Mouse (Mus musculus) MEL (cell line): ENCODE results near the gene Ank2.

Experiments used
- CTCF ChIP-seq, 3 experiments: IDR thresholded peaks in 2 of 3; conservative IDR thresholded peaks in 1 of 3; 2 replicates each; pipeline ENCODE4 v1.5.1; 2011 to 2012; ENCODE audit warnings: low read length in 3 of 3, low read depth in 2 of 3, mild to moderate bottlenecking in 2 of 3, improper control_type of control experiment in 1 of 3, inconsistent platforms in 1 of 3, mixed read lengths in 1 of 3, moderate library complexity in 1 of 3; ENCODE audit not compliant: control insufficient read depth in 1 of 3, insufficient read depth in 1 of 3, poor library complexity in 1 of 3, severe bottlenecking in 1 of 3
- HCFC1 ChIP-seq: IDR thresholded peaks from 2 replicates; pipeline ENCODE4 v1.6.1; 2012; ENCODE audit warnings: low read depth, mild to moderate bottlenecking, inconsistent platforms, low read length, improper control_type of control experiment, moderate library complexity
- JUND ChIP-seq: IDR thresholded peaks from 2 replicates; pipeline ENCODE4 v1.6.1; 2011; ENCODE audit warnings: low read depth, mild to moderate bottlenecking, improper control_type of control experiment, low read length
- MAFK ChIP-seq: IDR thresholded peaks from 2 replicates; pipeline ENCODE4 v1.6.1; 2011; ENCODE audit warnings: low read depth, mild to moderate bottlenecking, low read length, improper control_type of control experiment, borderline replicate concordance
- MAX ChIP-seq: IDR thresholded peaks from 2 replicates; pipeline ENCODE4 v1.6.1; 2011; ENCODE audit warnings: low read length, improper control_type of control experiment
- MAZ ChIP-seq: IDR thresholded peaks from 2 replicates; pipeline ENCODE4 v1.6.1; 2012; ENCODE audit warnings: low read depth, mild to moderate bottlenecking, inconsistent platforms, low read length, improper control_type of control experiment
- MEF2A ChIP-seq: IDR thresholded peaks from 2 replicates; pipeline ENCODE4 v1.6.1; 2014; ENCODE audit warnings: low read depth, mild to moderate bottlenecking, inconsistent platforms, low read length, improper control_type of control experiment; ENCODE audit not compliant: poor library complexity, insufficient replicate concordance, severe bottlenecking; ENCODE audit errors: extremely low read depth
- MXI1 ChIP-seq: IDR thresholded peaks from 2 replicates; pipeline ENCODE4 v1.6.1; 2011; ENCODE audit warnings: mild to moderate bottlenecking, low read depth, low read length, improper control_type of control experiment
- NRF1 ChIP-seq: IDR thresholded peaks from 2 replicates; pipeline ENCODE4 v1.6.1; 2014; ENCODE audit warnings: low read depth, mild to moderate bottlenecking, inconsistent platforms, low read length, improper control_type of control experiment, moderate library complexity; ENCODE audit not compliant: poor library complexity, insufficient read depth, severe bottlenecking
- POLR2A ChIP-seq, 2 experiments: IDR thresholded peaks; 2 replicates each; pipeline ENCODE4 v1.6.1; 2011 to 2012; ENCODE audit warnings: low read length in 2 of 2, mild to moderate bottlenecking in 2 of 2, control low read depth in 1 of 2, improper control_type of control experiment in 1 of 2, low read depth in 1 of 2, moderate library complexity in 1 of 2; ENCODE audit not compliant: control insufficient read depth in 1 of 2, insufficient read depth in 1 of 2, poor library complexity in 1 of 2
- TCF12 ChIP-seq: IDR thresholded peaks from 2 replicates; pipeline ENCODE4 v1.6.1; 2014; ENCODE audit warnings: low read depth, mild to moderate bottlenecking, inconsistent platforms, low read length, improper control_type of control experiment, moderate library complexity
- USF2 ChIP-seq, 2 experiments: IDR thresholded peaks; 2 replicates each; pipeline ENCODE4 v1.6.1; 2011 to 2012; ENCODE audit warnings: improper control_type of control experiment in 2 of 2, low read length in 2 of 2, borderline replicate concordance in 1 of 2, inconsistent platforms in 1 of 2, low read depth in 1 of 2, mild to moderate bottlenecking in 1 of 2; ENCODE audit not compliant: insufficient read depth in 1 of 2
- ZMIZ1 ChIP-seq: IDR thresholded peaks from 2 replicates; pipeline ENCODE4 v1.6.1; 2012; ENCODE audit warnings: low read depth, mild to moderate bottlenecking, inconsistent platforms, low read length, improper control_type of control experiment, moderate library complexity

DNA sequence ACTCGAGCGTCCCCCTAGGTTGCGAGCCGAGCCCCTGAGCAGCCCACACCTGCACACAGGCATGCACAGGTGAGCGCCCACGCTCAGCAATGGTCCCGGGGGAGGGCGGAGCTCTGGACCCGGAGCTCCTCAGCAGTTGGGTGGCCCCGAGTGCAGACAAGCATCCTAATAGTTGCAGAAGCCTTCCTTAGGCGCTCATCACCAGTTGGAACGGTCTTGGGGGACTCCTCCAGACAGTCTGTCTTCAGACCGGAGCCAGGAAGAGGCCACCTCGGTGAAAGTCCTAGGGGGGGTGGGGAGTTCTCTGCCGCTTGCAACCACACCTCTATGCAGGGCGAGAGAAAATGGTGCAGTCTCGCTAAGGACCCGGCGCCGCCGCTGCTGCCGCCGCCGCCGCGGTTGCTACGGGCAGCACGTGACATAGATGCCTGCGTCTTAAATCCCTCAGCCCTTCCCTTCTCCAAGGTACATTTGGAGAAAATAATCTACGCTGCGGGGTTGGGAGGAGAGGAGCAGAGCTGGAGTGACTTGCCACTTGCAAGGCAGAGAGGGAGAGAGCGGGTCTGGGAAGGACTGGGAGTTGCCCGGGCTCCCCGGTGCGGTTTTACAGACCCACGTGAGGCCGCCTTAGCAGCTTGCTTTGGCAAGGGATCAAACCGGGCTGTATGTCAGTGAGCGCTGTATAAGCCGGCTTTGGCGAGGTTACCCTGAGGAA, 337.0 kb downstream of the Ank2 start:
- no peak for TF ChIP-seq MAZ
- no peak for TF ChIP-seq NRF1
- TF ChIP-seq CTCF (IDR thresholded peaks at IDR 0.05 in 2 of 3, conservative IDR thresholded peaks at IDR 0.05 in 1 of 3; ENCODE audit: control insufficient read depth in 1 of 3, insufficient read depth in 1 of 3, low read depth in 2 of 3, low read length in 3 of 3, poor library complexity in 1 of 3, severe bottlenecking in 1 of 3): no peak
- no peak for TF ChIP-seq ZMIZ1
- TF ChIP-seq HCFC1: no peak
- TF ChIP-seq USF2 (IDR thresholded peaks at IDR 0.05; ENCODE audit: borderline replicate concordance in 1 of 2, insufficient read depth in 1 of 2, low read depth in 1 of 2, low read length in 2 of 2): no peak
- TF ChIP-seq POLR2A (IDR thresholded peaks at IDR 0.05; ENCODE audit: control insufficient read depth in 1 of 2, insufficient read depth in 1 of 2, low read depth in 1 of 2, low read length in 2 of 2, poor library complexity in 1 of 2): no peak
- TF ChIP-seq MAX: no peak
- no peak for TF ChIP-seq MAFK
- TF ChIP-seq JUND: no peak
- no peak for TF ChIP-seq MEF2A
- no peak for TF ChIP-seq MXI1
- TF ChIP-seq TCF12: no peak
